Mouse (Mus musculus): ENCODE data around the gene Sh3d19. TPM values are rescaled to one million over a fixed set of nuclear protein-coding genes. Genes with fewer than 3 reads are reported as not detected.
A peak's percentile ranks its signal among the peaks of the same experiment; 100 is the strongest.

Gene Sh3d19
- polyA plus RNA-seq, 1 experiment from 2014 or later, result 13.9 TPM

DNA sequence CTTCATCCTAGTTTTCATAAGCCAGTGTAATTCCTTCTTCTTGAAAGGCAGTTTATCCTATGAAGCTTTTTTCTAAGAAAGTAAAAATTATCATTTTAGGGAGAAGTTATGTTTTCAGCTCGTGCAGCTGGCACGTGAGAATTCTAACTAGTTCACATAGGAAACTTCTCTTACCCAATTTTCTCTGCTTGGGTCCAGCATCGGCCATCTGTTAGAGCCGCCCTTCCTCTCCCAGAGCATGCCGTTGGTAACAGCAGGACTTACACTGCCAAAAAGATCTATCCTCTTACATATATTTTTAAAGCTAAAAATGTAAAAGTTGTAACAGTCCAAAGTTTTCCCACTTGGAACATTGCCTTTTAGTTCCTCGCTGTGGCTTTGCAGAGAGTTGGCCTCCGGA is 138.2 kb downstream of the Sh3d19 start:
- 94% methylated on average over 7 of the region's 7 CpGs for WGBS
- Histone ChIP-seq H3K27ac (no peak overlapping the region), H3K4me2 (replicated peaks) (no peak overlapping the region), H3K4me3 (no peak overlapping the region), H3K27me3 (no peaks in the 10 kb centered on the region), H3K9me3 (replicated peaks) (no peaks in the 10 kb centered on the region), H3K4me1 (no peaks in the 10 kb centered on the region), H3K9ac (no peak overlapping the region), H3K36me3 (no peaks in the 10 kb centered on the region)
- no peak for ATAC-seq (ENCODE audit: low FRiP score)

GRCm38 (mm10) chr3:86110077-86110476 is 139.2 kb downstream of the Sh3d19 start:
- no peaks in the 10 kb centered on the region for H3K9me3 ChIP-seq (replicated peaks)
- no peak overlapping the region for H3K9ac ChIP-seq
- no peak overlapping the region for H3K27ac ChIP-seq
- no peaks in the 10 kb centered on the region for H3K27me3 ChIP-seq
- 21% methylated on average over 10 of the region's 10 CpGs for WGBS
- no peaks in the 10 kb centered on the region for H3K4me1 ChIP-seq
- H3K4me3 ChIP-seq, result no peak overlapping the region
- H3K4me2 ChIP-seq (replicated peaks), result no peak overlapping the region
- no peak for ATAC-seq (ENCODE audit: low FRiP score)
- H3K36me3 ChIP-seq, result no peaks in the 10 kb centered on the region

GRCm38 (mm10) chr3:86112766-86113165 is 141.9 kb downstream of the Sh3d19 start:
- Histone ChIP-seq H3K9me3 (replicated peaks) (no peaks in the 10 kb centered on the region), H3K4me2 (replicated peaks) (no peak overlapping the region), H3K4me3 (no peak overlapping the region), H3K36me3 (peaks cover 5% of the 10 kb centered on the region; the same call in 1 of the 2 replicates), H3K27me3 (no peaks in the 10 kb centered on the region), H3K9ac (no peak overlapping the region), H3K4me1 (no peaks in the 10 kb centered on the region), H3K27ac (no peak overlapping the region)
- ATAC-seq (ENCODE audit: low FRiP score), result no peak
- 84% methylated on average over 7 of the region's 7 CpGs for WGBS

- no peak overlapping the region for H3K4me3 ChIP-seq
- H3K27me3 ChIP-seq, result no peaks in the 10 kb centered on the region
- no peak overlapping the region for H3K4me2 ChIP-seq (replicated peaks)
- peaks cover 5% of the 10 kb centered on the region; the same call in 1 of the 2 replicates for H3K36me3 ChIP-seq
- H3K27ac ChIP-seq, result peak overlapping the region; percentile 46; the same call in 1 of the 2 replicates
- H3K9ac ChIP-seq, result no peak overlapping the region
- no peaks in the 10 kb centered on the region for H3K4me1 ChIP-seq
- ATAC-seq (ENCODE audit: low FRiP score), result no peak
- WGBS, result 71% methylated on average over 12 of the region's 12 CpGs
- H3K9me3 ChIP-seq (replicated peaks), result no peaks in the 10 kb centered on the region
These were observed 143.9 kb downstream of the Sh3d19 start for GRCm38 (mm10) chr3:86114659-86115338.

- no peak overlapping the region for H3K27ac ChIP-seq
- H3K4me1 ChIP-seq, result no peaks in the 10 kb centered on the region
- no peaks in the 10 kb centered on the region for H3K9me3 ChIP-seq (replicated peaks)
- no peaks in the 10 kb centered on the region for H3K27me3 ChIP-seq
- H3K4me3 ChIP-seq, result no peak overlapping the region
- 93% methylated on average over 4 of the region's 4 CpGs for WGBS
- no peak overlapping the region for H3K9ac ChIP-seq
- no peak for ATAC-seq (ENCODE audit: low FRiP score)
- peaks cover 5% of the 10 kb centered on the region; the same call in 1 of the 2 replicates for H3K36me3 ChIP-seq
- no peak overlapping the region for H3K4me2 ChIP-seq (replicated peaks)
These were observed 146.0 kb downstream of the Sh3d19 start for GRCm38 (mm10) chr3:86116951-86117350.

DNA sequence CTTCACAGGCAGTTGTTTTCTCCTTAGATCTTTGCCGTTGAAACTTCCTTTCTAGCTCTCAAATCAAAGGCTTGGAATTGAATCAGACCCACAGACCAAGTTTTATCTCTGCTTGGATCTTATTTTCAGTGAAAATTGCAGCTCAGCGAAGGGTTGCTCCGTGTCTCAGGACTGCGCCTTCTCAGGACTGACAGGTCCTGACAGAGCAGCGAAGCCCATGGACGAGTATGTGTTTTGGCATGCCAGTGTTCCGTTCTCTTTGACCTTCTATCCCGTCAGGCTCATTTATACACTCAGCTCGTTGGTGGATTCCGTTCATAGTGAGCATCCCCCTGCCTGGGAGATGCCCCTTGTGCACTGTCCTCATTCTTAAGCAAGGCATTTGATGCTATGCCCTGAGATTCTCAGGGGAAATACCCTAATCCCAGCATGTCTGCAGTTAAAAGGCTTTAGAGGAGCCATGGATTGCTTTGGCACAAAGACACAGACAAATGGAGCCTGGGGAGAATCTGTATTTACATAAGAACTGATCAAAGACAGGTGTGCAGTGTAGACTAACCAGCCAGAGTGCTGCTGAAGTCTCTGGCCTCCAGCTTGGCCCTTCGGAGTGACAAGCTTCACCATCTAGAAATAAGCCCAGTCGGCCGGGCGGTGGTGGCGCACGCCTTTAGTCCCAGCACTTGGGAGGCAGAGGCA is 148.5 kb downstream of the Sh3d19 start:
- Histone ChIP-seq H3K9ac (no peak overlapping the region), H3K4me2 (replicated peaks) (no peak overlapping the region), H3K36me3 (peaks cover 5% of the 10 kb centered on the region; the same call in 1 of the 2 replicates), H3K27me3 (no peaks in the 10 kb centered on the region), H3K27ac (no peak overlapping the region), H3K9me3 (replicated peaks) (no peaks in the 10 kb centered on the region), H3K4me3 (no peak overlapping the region), H3K4me1 (no peaks in the 10 kb centered on the region)
- 79% methylated on average over 16 of the region's 16 CpGs for WGBS
- ATAC-seq (ENCODE audit: low FRiP score), result no peak

DNA sequence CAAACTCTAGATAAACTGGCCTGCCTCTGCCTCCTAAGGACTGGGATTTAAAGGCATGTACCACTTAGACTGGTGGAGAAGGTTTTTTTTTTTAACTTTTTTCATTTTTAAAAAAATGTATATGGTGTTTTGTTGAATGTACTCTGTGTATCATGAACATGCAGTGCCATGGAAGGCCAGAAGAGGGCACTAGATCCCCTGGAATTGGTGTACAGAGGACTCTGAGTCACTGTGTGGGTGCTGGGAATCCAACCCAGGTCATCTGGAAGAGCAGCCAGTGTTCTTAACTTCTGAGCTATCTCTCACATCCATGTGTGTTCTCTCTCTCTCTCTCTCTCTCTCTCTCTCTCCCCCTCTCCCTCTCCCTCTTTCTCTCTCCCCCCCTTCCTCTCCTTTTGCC is 151.2 kb downstream of the Sh3d19 start:
- Histone ChIP-seq H3K9me3 (replicated peaks) (no peaks in the 10 kb centered on the region), H3K4me2 (replicated peaks) (no peak overlapping the region), H3K36me3 (no peaks in the 10 kb centered on the region), H3K4me1 (no peaks in the 10 kb centered on the region), H3K4me3 (no peak overlapping the region), H3K9ac (no peak overlapping the region), H3K27me3 (no peaks in the 10 kb centered on the region), H3K27ac (no peak overlapping the region)
- no peak for ATAC-seq (ENCODE audit: low FRiP score)

DNA sequence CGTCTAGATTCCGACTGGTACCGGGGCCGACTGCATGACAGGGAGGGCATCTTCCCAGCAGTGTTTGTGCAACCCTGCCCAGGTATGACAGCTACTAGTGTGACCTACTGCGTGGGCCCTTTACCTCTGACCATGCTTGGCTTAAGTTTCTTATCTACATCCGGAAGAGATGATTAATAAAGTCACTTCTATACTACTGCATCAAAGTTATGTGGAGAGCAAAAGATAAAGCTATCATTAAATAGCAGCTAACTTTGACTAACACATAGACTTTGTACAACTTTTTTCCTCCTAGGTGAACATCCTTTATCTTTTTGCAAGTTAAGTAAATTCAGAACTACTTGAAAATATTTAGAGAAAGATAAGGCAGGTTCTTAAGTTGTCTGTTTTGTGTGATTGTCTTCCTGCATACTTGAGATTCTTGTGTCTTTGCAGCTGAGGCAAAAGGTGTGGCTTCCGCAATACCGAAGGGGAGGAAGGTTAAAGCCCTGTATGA is 152.4 kb downstream of the Sh3d19 start:
- ATAC-seq (ENCODE audit: low FRiP score), result no peak
- no peaks in the 10 kb centered on the region for H3K4me1 ChIP-seq
- 94% methylated on average over 8 of the region's 8 CpGs for WGBS

DNA sequence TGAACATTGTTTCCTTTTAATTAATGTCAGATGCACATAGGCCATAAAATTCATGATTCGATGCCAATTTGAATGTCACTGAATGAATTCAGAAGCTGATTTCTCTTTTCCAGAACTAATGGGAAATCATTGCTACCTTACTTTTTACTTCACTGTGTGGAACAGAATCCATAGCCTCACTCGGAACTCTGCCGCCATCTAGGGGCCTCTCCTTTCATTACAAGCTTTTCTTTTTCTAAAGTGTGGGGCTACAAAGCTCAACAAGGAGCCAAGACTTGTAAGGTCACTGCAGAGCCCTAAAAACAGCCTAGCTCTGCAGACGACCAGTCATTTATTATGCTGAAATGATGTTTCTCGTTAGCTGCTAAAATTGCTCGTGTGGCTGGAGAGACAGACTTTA is 158.8 kb downstream of the Sh3d19 start:
- WGBS, result 14% methylated on average over 6 of the region's 6 CpGs
- H3K4me2 ChIP-seq (replicated peaks), result no peak overlapping the region
- H3K27me3 ChIP-seq, result no peaks in the 10 kb centered on the region
- no peak overlapping the region for H3K9ac ChIP-seq
- no peaks in the 10 kb centered on the region for H3K9me3 ChIP-seq (replicated peaks)
- no peak for ATAC-seq (ENCODE audit: low FRiP score)
- H3K36me3 ChIP-seq, result 0 out of 2 replicates have a peak, but pooled peaks cover 2% of the 10 kb centered on the region
- H3K4me3 ChIP-seq, result no peak overlapping the region
- no peaks in the 10 kb centered on the region for H3K4me1 ChIP-seq
- no peak overlapping the region for H3K27ac ChIP-seq

More for the DNA sequence above, 152.4 kb downstream of the Sh3d19 start:
- Histone ChIP-seq H3K9me3 (replicated peaks) (no peaks in the 10 kb centered on the region), H3K9ac (no peak overlapping the region), H3K27me3 (no peaks in the 10 kb centered on the region), H3K4me2 (replicated peaks) (no peak overlapping the region), H3K27ac (no peak overlapping the region), H3K4me3 (no peak overlapping the region), H3K36me3 (no peaks in the 10 kb centered on the region)

GRCm38 (mm10) chr3:86134939-86135638 is 164.2 kb downstream of the Sh3d19 start:
- Histone ChIP-seq H3K4me3 (no peak overlapping the region), H3K4me1 (no peaks in the 10 kb centered on the region), H3K4me2 (replicated peaks) (no peak overlapping the region), H3K9me3 (replicated peaks) (no peaks in the 10 kb centered on the region), H3K27ac (no peak overlapping the region), H3K27me3 (no peaks in the 10 kb centered on the region), H3K9ac (no peak overlapping the region), H3K36me3 (peaks cover 50% of the 10 kb centered on the region)
- ATAC-seq (ENCODE audit: low FRiP score), result no peak
- 92% methylated on average over 6 of the region's 6 CpGs for WGBS

GRCm38 (mm10) chr3:86135886-86136563 is 165.1 kb downstream of the Sh3d19 start:
- 91% methylated on average over 6 of the region's 6 CpGs for WGBS
- no peak for ATAC-seq (ENCODE audit: low FRiP score)
- Histone ChIP-seq H3K9ac (no peak overlapping the region), H3K4me2 (replicated peaks) (no peak overlapping the region), H3K27ac (no peak overlapping the region), H3K4me3 (no peak overlapping the region), H3K9me3 (replicated peaks) (no peaks in the 10 kb centered on the region), H3K36me3 (peaks cover 59% of the 10 kb centered on the region), H3K4me1 (peaks cover 5% of the 10 kb centered on the region), H3K27me3 (no peaks in the 10 kb centered on the region)
